Mouse (Mus musculus) midbrain, embryonic 14.5 days (tissue): ENCODE measurements around the gene Il9r. TPM values are rescaled to one million over a fixed set of nuclear protein-coding genes. Genes with fewer than 3 reads are reported as not detected.

Source experiments
- ATAC-seq: fragments of 200-750 bp; cut with Nextera tagmentation; 2 replicates; pipeline ENCODE4 v1.8.0; 2017; ENCODE audit warnings: moderate number of reproducible peaks, moderate library complexity; ENCODE audit not compliant: low FRiP score, low TSS enrichment
- DNase-seq: peaks from one replicate; pipeline ENCODE4 v3.0.0-alpha.2; 2015
- H3K27ac ChIP-seq: fragments of 300-500 bp; sonication (generic); replicated peaks from 2 replicates; pipeline ENCODE4 v1.5.1; 2014; ENCODE audit warnings: mild to moderate bottlenecking, low read depth, low read length, moderate library complexity
- H3K27me3 ChIP-seq: fragments of 300-500 bp; sonication (generic); 2 replicates; pipeline ENCODE4 v1.6.1; 2014; ENCODE audit warnings: low read length, control low read depth, mixed read lengths; ENCODE audit not compliant: control insufficient read depth, insufficient read depth
- H3K36me3 ChIP-seq: fragments of 300-500 bp; sonication (generic); 2 replicates; pipeline ENCODE4 v1.6.1; 2014; ENCODE audit warnings: low read length, control low read depth; ENCODE audit not compliant: control insufficient read depth, insufficient read depth
- H3K4me1 ChIP-seq: fragments of 300-500 bp; sonication (generic); 2 replicates; pipeline ENCODE4 v1.6.1; 2014; ENCODE audit warnings: mild to moderate bottlenecking, antibody characterized with exemption, low read length, control low read depth; ENCODE audit not compliant: control insufficient read depth, insufficient read depth
- H3K4me2 ChIP-seq: fragments of 300-500 bp; sonication (generic); 2 replicates; pipeline ENCODE4 v1.6.1; 2014; ENCODE audit warnings: mild to moderate bottlenecking, low read length, moderate library complexity
- H3K4me3 ChIP-seq: fragments of 300-500 bp; sonication (generic); replicated peaks from 2 replicates; pipeline ENCODE4 v1.5.1; 2014; ENCODE audit warnings: low read depth, low read length
- H3K9ac ChIP-seq: fragments of 300-500 bp; sonication (generic); replicated peaks from 2 replicates; pipeline ENCODE4 v1.6.1; 2014; ENCODE audit warnings: mild to moderate bottlenecking, low read length, moderate library complexity
- H3K9me3 ChIP-seq: fragments of 300-500 bp; sonication (generic); 2 replicates; pipeline ENCODE4 v1.6.1; 2016; ENCODE audit warnings: low read length, control low read depth, mixed read lengths; ENCODE audit not compliant: control insufficient read depth
- WGBS: fragments of 180-500 bp; shearing (Covaris S2); extraction: QIAGEN DNeasy Blood & Tissue Kit; methylation state at CpG from one replicate; pipeline ENCODE4 v1.1.7; 2014; 5-methylcytosine and 5-hydroxymethylcytosine counted together
- polyA plus RNA-seq: library from polyadenylated mRNA; unstranded; fragments of >200 nt; fragmentation: Nextera tagmentation; extraction: Ambion mirVana; gene quantifications from 2 replicates; pipeline ENCODE4 v1.2.1, GENCODE M21; 2014

Il9r gene
- polyA plus RNA-seq, 1 experiment from 2014 or later, result not detected

- Histone ChIP-seq H3K36me3 (no peaks in the 10 kb centered on the region), H3K27ac (no peak overlapping the region), H3K27me3 (peaks cover 23% of the 10 kb centered on the region), H3K9ac (no peak overlapping the region), H3K4me2 (peak overlapping the region; percentile 99; the same call in 1 of the 2 replicates), H3K4me1 (peaks cover 27% of the 10 kb centered on the region), H3K4me3 (no peak overlapping the region), H3K9me3 (no peaks in the 10 kb centered on the region)
- 78% methylated on average over 4 of the region's 4 CpGs for WGBS
- ATAC-seq (no peak), DNase-seq (no peak)
Observed at GRCm38 (mm10) chr11:32223297-32223967, 23.4 kb upstream of the Il9r start.

- Histone ChIP-seq H3K36me3 (no peaks in the 10 kb centered on the region), H3K4me2 (peak overlapping the region; percentile 99), H3K4me3 (peak overlapping the region; percentile 59), H3K9me3 (no peaks in the 10 kb centered on the region), H3K27me3 (peaks cover 23% of the 10 kb centered on the region), H3K4me1 (peaks cover 26% of the 10 kb centered on the region), H3K9ac (peak overlapping the region; percentile 74), H3K27ac (no peak overlapping the region)
- ATAC-seq (no peak), DNase-seq (peak; percentile 64)
- WGBS, result 10% methylated on average over 21 of the region's 21 CpGs
Observed at GRCm38 (mm10) chr11:32222570-32223194, 22.6 kb upstream of the Il9r start.

- ATAC-seq, result no peak; the same call in 1 of the 2 replicates
- peaks cover 19% of the 10 kb centered on the region for H3K4me1 ChIP-seq
- H3K9me3 ChIP-seq, result no peaks in the 10 kb centered on the region
- peak within 1 kb of the TSS; percentile 74 for H3K9ac ChIP-seq
- H3K27ac ChIP-seq, result peak within 1 kb of the TSS; percentile 60
- H3K4me2 ChIP-seq, result peak within 1 kb of the TSS; percentile 99
- H3K4me3 ChIP-seq, result peak within 1 kb of the TSS; percentile 59
- H3K27me3 ChIP-seq, result peaks cover 23% of the 10 kb centered on the region
- peak; percentile 70 for DNase-seq
- no peaks in the 10 kb centered on the region for H3K36me3 ChIP-seq
- under 1% methylated on average over 72 of the region's 72 CpGs for whole genome bisulfite sequencing
Observed at GRCm38 (mm10) chr11:32221951-32222409, 21.9 kb upstream of the Il9r start, which contains the start of gene Rhbdf1. TSS of gene Rhbdf1 (minus strand) at chr11:32222300.

DNA sequence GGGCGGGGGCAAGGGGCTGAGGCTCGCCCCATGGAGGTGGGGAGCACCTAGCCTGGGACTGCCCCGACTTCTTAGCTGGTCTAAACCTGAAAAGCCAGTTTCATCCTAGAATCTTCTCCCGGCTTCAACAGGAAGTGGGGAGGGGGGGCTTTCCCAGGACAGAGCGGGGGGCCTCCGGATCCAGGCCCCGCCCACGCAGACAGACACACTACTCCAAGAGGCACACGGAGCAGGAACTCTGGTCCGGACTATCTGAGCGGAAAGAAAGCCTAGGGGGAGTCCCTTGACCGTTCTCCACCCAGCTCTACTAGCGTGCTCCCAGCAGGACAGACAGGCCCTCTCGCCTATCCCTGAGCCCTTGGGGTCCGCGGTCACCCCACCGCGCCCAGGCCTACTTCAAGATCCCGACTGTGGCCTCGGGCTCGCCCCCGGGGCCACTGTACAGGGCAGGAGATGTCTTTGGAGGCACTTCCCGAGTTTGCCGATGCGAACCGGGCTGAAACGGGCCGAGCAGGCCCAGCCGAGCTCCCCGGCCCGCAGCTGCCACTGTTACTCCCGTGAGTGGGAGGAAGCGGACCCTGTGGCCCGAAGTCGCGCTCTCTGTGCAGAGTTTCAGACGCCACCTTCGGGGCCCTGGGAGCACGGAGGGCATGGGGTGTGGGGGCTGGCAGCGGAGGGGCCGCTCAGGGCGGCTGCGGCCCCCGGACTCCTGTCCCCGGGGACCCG is 21.3 kb upstream of the Il9r start:
- WGBS, result under 1% methylated on average over 46 of the region's 46 CpGs

DNA sequence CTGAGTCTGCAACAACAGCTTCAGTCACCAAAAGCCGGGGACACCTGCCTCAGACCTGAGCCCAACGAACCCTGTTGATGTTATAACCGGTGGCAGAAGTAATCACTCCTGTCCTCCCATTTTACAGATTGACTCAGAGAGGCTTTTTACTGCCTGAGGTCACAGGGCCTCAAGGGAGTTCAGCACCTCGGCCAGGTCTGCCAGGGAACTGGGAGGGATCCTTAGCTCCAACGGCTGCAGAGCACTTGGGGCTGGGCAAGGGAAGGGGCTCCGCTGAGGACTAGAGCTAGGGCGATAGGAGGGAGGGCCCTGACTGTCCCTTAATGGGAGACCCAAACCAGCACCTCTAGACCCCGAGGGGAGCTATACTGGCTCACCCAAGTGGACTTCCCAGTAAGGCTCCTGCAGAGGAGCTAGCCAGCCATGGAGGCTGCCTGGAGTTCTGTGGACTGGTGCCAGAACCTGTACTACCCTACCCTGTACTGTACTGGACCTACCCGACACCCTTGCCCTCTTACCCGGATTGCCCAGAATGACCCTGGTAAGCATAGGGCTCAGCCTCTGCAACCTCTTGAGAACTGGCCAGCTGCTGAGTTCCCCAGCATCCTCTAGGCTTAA is 20.6 kb upstream of the Il9r start:
- Histone ChIP-seq H3K36me3 (no peaks in the 10 kb centered on the region), H3K9me3 (no peaks in the 10 kb centered on the region), H3K4me1 (peaks cover 15% of the 10 kb centered on the region; the same call in 1 of the 2 replicates), H3K27ac (no peak overlapping the region), H3K4me2 (peak overlapping the region; percentile 99), H3K9ac (no peak overlapping the region; the same call in 1 of the 2 replicates), H3K4me3 (peak overlapping the region; percentile 59; the same call in 1 of the 2 replicates), H3K27me3 (peaks cover 23% of the 10 kb centered on the region)
- WGBS, result 41% methylated on average over 10 of the region's 10 CpGs
- DNase-seq (no peak), ATAC-seq (peak; percentile 17; the same call in 1 of the 2 replicates)

More for the DNA sequence above, 21.3 kb upstream of the Il9r start:
- Histone ChIP-seq H3K4me2 (peak overlapping the region; percentile 99), H3K4me3 (peak overlapping the region; percentile 59), H3K27ac (peak overlapping the region; percentile 60), H3K4me1 (peaks cover 15% of the 10 kb centered on the region; the same call in 1 of the 2 replicates), H3K9ac (peak overlapping the region; percentile 74), H3K27me3 (peaks cover 23% of the 10 kb centered on the region), H3K9me3 (no peaks in the 10 kb centered on the region), H3K36me3 (no peaks in the 10 kb centered on the region)
- ATAC-seq, result peak; percentile 12
- peak; percentile 61 for DNase-seq

- no peak for DNase-seq
- Histone ChIP-seq H3K27me3 (peaks cover 23% of the 10 kb centered on the region), H3K27ac (no peak overlapping the region), H3K4me2 (no peak overlapping the region), H3K36me3 (no peaks in the 10 kb centered on the region), H3K9me3 (no peaks in the 10 kb centered on the region), H3K9ac (no peak overlapping the region), H3K4me1 (peaks cover 15% of the 10 kb centered on the region; the same call in 1 of the 2 replicates), H3K4me3 (no peak overlapping the region)
- WGBS, result 91% methylated on average over 10 of the region's 10 CpGs
- ATAC-seq, result no peak
Observed at GRCm38 (mm10) chr11:32219287-32219686, 19.2 kb upstream of the Il9r start.

DNA sequence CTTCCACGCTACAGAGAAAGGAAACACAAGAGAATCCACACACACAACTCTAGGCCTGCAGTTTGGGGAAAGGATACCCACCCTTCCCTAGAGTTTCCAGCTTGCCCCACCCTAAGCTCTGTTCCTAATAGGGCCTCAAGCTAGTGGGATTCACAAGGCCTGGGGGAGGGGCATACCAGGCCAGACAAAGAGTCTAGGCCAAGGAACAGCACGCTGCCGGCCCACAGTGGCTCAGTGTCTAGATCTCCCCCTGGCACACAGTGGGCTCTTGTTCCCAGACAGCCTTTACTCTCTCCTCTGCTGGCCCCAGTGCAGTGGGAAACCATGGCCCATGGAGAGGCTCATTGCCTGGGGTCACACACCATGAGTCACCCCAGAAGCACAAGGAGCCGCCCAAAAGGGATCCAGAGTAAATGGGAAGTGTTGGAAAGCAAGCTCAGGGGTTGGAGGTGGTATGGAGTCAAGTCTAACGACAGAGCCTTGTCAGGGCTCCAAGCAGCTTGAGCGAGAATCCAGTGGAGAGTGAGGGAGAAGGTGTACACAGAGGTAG is 18.5 kb upstream of the Il9r start:
- no peak overlapping the region for H3K4me2 ChIP-seq
- 58% methylated on average over 6 of the region's 6 CpGs for WGBS
- H3K9ac ChIP-seq, result no peak overlapping the region
- H3K36me3 ChIP-seq, result no peaks in the 10 kb centered on the region
- peaks cover 15% of the 10 kb centered on the region; the same call in 1 of the 2 replicates for H3K4me1 ChIP-seq
- H3K9me3 ChIP-seq, result no peaks in the 10 kb centered on the region
- H3K27me3 ChIP-seq, result peaks cover 17% of the 10 kb centered on the region
- peak; percentile 38 for DNase-seq
- no peak overlapping the region for H3K27ac ChIP-seq
- ATAC-seq, result no peak
- H3K4me3 ChIP-seq, result no peak overlapping the region

- Histone ChIP-seq H3K27me3 (no peaks in the 10 kb centered on the region; the same call in 1 of the 2 replicates), H3K9ac (no peak overlapping the region), H3K36me3 (0 out of 2 replicates have a peak, but pooled peaks cover 2% of the 10 kb centered on the region), H3K27ac (no peak overlapping the region), H3K4me1 (0 out of 2 replicates have a peak, but pooled peaks cover 3% of the 10 kb centered on the region), H3K4me2 (no peak overlapping the region), H3K9me3 (no peaks in the 10 kb centered on the region), H3K4me3 (no peak overlapping the region)
- ATAC-seq (no peak), DNase-seq (peak; percentile 92)
- 22% methylated on average over 8 of the region's 8 CpGs for WGBS
Observed at GRCm38 (mm10) chr11:32216851-32217250, 16.8 kb upstream of the Il9r start.
